Mouse (Mus musculus) gastrocnemius, adult 2 months (tissue): ENCODE measurements around the gene Aldh8a1. TPM values are rescaled to one million over a fixed set of nuclear protein-coding genes. Genes with fewer than 3 reads are reported as not detected.

Experiments
- DNase-seq: peaks from one replicate; pipeline ENCODE4 v3.0.0; 2022
- H3K27ac ChIP-seq: fragments of 200-600 bp; 2 replicates; pipeline ENCODE4 v1.8.1; 2022; ENCODE audit warnings: mild to moderate bottlenecking
- H3K4me3 ChIP-seq: fragments of 200-600 bp; 2 replicates; pipeline ENCODE4 v1.8.1; 2022; ENCODE audit warnings: mild to moderate bottlenecking, moderate library complexity
- CTCF ChIP-seq: fragments of 200-600 bp; IDR thresholded peaks from 2 replicates; pipeline ENCODE4 v1.8.1; 2022; ENCODE audit warnings: antibody characterized with exemption, mild to moderate bottlenecking, moderate library complexity
- intact Hi-C: fragments of 180-260 bp; cut with DNase I; formaldehyde crosslinking; loops from one replicate; pipeline ENCODE4 v1.15.1; 2025
- total RNA-seq, 2 experiments: library from RNA; stranded (reverse); gene quantifications; 2 replicates each; pipeline ENCODE4 v1.2.3; 2021

Gene Aldh8a1
- total RNA-seq, 2 experiments from 2014 or later = not detected

DNA sequence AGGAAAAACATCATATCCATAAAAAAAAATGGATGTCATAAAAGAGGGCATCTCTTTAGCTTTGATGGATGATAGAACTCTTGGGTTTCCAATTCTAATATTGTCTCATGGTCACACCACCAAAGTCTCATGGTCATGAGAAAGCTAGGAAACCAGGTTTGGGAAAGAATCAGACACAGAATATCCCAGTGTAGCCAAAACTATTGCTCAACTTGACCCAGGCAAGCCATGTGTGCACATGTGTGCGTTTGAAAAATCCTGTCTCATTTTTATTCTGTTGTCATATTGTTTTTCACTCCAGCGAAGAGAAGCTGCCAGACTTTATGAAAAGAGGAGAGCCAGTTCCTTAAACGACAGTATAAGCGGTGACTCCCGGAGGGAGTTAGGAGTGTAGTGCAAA lies 33.6 kb downstream of the Aldh8a1 start:
- no peak for DNase-seq
- Histone ChIP-seq H3K4me3 (no peak overlapping the region), H3K27ac (no peak overlapping the region)
- intact Hi-C loops = no loop called here
- no peak for TF ChIP-seq CTCF

DNA sequence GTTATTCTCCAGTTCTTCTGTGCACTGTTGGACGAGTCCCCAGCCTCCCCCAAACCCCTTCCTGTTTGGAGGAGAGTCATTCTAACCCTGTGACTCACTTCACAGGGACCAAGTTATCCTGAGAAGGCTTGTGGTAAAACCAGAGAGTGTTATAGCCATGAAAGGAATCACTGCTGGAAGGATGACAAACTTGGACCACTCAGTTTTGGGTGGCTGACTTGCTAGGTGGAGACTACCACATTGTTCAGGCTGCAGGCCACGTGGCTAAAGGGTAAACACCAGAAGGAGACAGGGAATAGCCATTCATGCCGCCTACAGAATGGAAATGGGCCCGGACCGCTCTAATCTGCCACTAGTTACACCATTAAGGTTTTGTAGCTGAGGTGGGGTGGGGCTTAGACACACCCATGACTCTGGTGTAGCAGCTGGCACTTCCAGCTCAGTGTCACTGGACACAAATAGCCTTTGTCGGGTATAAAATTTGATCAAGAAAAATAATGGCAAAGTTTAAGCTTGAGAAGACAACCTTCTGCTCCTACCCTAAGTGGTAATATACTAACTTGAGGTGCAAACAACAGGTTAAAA lies 34.6 kb downstream of the Aldh8a1 start:
- Histone ChIP-seq H3K27ac (no peak overlapping the region), H3K4me3 (no peak overlapping the region)
- intact Hi-C loops = no loop called here
- TF ChIP-seq CTCF = no peak
- no peak for DNase-seq

DNA sequence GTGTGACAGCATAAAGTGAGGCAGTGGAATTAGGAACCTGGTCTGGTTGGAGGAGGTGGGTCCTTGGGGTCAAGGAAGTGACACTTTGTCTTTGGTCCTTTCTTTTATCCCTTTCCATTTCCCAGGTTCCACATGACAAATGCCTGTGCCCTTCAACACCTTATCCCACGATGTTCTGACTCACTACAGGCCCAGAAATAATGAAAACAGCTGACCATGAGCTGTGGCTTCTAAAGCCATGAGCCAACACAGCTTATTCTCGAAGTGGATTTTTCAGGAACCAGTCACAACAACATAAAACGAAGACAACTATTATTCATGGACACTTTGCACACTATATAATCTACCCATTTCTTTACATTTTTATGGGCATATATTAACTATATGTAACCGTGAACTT lies 37.9 kb downstream of the Aldh8a1 start:
- no peak for TF ChIP-seq CTCF
- intact Hi-C loops = no loop called here
- Histone ChIP-seq H3K27ac (no peak overlapping the region), H3K4me3 (no peak overlapping the region)
- DNase-seq = no peak

DNA sequence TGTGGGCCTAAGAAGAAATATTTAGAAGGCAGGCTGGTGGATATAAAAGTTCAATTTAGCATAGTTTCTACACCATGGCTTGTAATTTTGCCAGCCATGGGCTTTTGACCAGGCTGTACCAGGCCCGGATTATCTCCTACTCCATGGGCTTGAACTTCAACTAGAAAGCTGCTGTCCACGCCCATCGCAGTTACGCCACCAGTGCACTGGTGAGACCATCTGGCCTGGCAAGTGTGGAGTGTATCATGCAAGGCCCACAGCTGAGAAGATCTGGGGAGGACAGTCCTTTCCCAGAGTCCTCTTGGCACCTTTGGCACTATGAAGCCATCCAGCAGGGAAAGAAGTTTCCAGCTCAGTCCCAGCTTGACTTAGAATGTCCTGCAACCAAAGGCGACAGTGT lies 39.1 kb downstream of the Aldh8a1 start:
- intact Hi-C loops = no loop called here
- TF ChIP-seq CTCF = no peak
- H3K4me3 ChIP-seq = no peak overlapping the region
- DNase-seq = no peak
- no peak overlapping the region for H3K27ac ChIP-seq

DNA sequence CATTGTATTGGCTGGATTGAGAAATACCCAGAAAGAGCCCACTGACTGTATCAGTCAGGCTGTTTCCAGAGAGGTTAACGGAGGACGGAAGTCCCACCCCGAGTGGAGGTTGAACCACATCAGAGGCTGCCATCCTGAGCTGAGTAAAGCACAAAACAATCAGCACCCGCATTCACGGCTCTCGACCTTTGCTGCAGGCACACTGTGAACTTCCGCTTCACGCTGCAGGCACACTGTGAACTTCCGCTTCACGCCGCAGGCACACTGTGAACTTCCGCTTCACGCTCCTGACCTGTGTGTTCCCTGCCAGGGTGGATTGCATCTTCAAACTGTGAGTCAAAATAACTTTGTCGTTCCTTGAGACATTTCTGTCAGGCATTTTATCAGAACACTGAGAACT lies 42.1 kb downstream of the Aldh8a1 start:
- Histone ChIP-seq H3K4me3 (no peak overlapping the region), H3K27ac (no peak overlapping the region)
- no peak for DNase-seq
- no peak for TF ChIP-seq CTCF
- intact Hi-C loops = loop anchor here (2.0 kb wide), 1 partner anchor 34 kb away; no protein-coding TSS in a partner anchor

DNA sequence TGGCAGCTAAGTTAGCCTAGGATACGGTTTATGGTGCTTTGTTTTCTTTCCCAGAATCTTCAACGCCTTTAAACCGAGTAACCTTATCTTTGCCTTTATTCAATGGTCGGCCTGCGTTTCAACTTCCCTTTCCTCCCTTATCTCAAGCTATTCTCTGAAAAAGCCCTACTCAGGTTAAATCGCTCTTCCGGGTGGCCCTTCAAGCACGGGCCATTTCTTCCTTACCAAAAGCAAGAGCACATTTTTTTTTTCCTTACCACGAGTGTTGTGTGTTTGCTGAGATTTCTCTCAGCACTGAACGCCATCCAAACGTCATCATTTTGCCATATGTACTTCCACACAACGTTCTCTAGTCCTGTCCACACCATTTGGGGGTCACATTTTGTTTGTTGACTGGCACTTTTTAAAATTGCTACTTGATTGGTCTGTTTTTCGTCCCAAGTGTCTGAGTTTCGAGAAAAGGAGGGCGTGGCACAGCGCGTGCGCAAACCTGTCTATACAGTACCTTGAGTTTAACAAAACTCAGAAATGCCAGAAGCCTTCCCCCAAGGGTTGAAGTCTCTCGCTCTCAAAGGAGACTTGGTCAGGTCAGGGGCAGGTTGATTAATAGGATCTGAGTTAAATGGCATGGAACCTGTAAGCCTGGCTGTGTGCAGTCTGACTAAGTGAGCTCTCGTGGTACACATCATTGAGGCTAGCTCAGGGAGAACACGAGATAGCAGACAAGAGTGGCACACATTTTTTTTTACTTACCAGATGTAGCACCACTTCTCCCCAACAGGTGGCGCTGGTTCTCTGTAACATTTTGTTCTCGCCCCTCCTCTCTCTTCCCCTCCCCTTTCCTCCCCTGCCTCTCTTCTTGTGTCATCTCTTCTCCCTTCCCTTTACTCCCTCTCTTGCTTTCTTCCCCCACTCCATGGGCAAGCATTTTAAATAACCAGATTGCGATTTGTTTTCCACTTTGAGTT lies 43.6 kb downstream of the Aldh8a1 start:
- H3K27ac ChIP-seq = no peak overlapping the region
- peak; percentile 71 for TF ChIP-seq CTCF
- H3K4me3 ChIP-seq = no peak overlapping the region
- intact Hi-C loops = loop anchor here (2.0 to 5.0 kb wide), 2 partner anchors 42 to 590 kb away; no protein-coding TSS in a partner anchor
- peak; percentile 64 for DNase-seq

DNA sequence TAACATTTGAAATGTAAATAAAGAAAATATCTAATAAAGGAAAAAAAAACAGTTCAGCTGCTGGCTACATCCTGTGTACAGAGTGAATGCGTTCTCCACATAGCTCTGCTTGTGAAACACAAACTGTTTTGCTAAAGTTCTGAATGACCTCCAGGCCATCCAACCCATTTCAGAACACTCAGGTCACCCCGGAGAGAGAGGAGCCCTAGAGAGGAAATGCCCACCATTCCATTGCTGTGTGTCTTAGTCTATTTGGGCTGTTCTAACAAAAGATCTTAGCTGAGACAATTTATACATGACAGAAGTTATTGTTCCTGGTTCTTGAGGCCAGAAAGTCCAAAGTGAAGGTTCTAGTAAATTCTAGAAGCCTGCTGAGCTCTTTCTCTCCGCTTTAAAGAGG lies 49.4 kb downstream of the Aldh8a1 start:
- intact Hi-C loops = no loop called here
- no peak for TF ChIP-seq CTCF
- no peak overlapping the region for H3K27ac ChIP-seq
- no peak for DNase-seq
- no peak overlapping the region for H3K4me3 ChIP-seq

DNA sequence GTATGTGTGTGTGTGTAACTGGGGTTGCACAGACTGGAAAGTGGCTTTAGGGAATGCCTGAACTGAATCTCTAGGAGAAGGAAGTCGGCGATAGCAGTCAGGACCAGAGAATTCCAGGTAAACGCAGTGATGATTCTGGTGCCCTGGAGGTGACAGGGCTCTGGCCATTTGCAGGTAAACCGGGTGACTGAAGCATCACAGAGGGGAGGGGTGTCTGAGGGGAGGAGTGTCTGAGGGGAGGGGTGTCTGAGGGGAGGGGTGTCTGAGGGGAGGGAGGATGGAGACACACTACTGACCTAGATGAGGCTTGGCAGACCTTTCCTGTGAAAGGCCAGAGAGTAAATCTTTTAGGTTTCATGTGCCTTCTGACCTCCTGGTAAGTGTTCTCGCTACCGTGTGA lies 50.9 kb downstream of the Aldh8a1 start:
- no peak for DNase-seq
- no peak overlapping the region for H3K4me3 ChIP-seq
- TF ChIP-seq CTCF = no peak
- intact Hi-C loops = no loop called here
- H3K27ac ChIP-seq = no peak overlapping the region

DNA sequence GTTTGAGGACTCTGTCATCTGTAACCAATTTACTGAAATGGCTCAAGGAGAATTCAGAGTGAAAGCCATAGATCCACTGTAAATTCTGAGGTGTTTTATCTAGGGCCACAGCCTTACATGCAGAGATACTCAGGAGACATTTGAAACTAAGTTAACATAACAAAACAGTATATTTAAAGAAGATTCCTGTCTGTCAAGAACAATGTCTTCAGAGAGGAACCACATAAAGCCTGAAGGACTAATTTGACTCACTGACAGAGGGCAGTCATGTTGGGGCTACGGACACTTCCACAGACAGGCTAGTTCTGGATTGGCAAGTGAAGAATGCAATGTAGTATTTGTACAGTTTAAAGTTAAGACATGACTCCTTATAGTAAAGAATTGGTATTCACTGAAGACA lies 62.2 kb downstream of the Aldh8a1 start:
- no peak for TF ChIP-seq CTCF
- Histone ChIP-seq H3K27ac (no peak overlapping the region), H3K4me3 (no peak overlapping the region)
- intact Hi-C loops = no loop called here
- DNase-seq = no peak

DNA sequence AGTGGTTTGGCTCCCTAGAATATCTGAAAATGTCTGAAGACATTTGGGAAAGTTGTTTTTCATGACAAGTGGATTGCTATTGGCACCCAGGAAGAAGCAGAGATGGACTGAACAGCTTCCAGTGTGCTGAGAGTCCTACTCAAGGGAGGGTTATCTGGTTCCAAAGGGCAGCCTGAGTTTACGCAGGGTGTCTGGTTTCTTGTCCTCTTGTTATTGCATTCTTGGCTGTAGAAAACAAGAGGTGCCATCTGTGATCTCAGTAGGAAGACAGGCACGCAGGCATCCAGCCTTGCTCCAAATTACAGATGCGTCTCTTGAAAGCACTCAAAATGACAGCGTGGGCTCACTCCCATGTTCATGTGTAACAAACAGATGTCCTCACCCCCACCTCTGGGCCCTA lies 63.9 kb downstream of the Aldh8a1 start:
- intact Hi-C loops = no loop called here
- TF ChIP-seq CTCF = no peak
- Histone ChIP-seq H3K4me3 (no peak overlapping the region), H3K27ac (no peak overlapping the region)
- no peak for DNase-seq

DNA sequence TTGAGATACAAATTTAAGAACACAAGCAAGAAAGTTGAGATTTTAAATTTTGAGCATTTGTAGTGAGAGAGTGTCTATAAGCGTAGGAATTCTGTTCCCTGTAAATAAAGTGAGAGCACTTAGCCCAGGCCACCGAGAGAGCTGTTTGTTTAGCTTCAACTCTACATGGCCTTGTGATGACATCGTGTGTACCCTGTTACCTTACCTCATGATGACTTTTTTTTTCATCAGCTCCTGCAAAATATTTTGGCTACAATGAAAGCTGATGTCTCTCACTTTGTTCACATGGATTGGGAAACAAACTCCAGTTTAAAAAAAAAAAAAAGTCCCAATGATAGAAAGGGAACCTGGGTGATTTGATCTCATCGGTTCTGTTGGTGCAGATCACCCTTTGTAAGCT lies 64.6 kb downstream of the Aldh8a1 start:
- intact Hi-C loops = no loop called here
- H3K27ac ChIP-seq = no peak overlapping the region
- DNase-seq = no peak
- no peak overlapping the region for H3K4me3 ChIP-seq
- TF ChIP-seq CTCF = no peak

DNA sequence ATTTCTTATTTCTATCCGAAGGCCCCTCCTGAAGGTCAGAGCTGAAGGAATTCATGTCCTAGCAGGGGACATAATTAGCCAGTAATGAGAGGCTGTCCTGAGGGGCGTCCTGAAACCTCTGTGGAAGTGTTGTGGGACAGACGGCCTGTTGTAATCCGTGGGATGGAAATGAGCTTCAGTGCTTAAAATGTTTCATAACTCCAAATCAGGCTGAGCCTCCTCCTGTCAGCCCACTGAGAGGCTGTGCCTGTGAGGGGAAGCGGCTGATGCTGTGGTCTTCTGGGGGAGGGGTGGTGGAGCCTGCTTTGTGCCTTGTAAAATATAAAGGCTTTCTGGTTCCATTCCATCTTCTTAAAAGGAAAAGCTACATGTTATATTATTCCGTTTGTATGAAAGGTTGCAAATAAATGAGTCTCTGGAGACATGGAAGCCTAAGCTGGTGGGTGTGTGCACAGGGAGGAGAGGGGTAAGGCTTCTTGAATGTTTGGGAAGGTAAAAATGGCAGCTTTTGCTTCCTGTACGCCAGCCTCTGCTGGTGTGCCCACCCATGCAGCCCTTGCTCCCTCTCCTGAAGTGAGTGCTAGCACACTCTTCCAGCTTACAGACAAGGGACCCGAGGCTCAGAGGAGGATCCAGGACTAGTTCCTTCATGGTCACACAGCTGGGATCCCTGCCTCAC lies 66.7 kb downstream of the Aldh8a1 start:
- intact Hi-C loops = no loop called here
- Histone ChIP-seq H3K4me3 (no peak overlapping the region), H3K27ac (no peak overlapping the region)
- no peak for DNase-seq
- no peak for TF ChIP-seq CTCF

DNA sequence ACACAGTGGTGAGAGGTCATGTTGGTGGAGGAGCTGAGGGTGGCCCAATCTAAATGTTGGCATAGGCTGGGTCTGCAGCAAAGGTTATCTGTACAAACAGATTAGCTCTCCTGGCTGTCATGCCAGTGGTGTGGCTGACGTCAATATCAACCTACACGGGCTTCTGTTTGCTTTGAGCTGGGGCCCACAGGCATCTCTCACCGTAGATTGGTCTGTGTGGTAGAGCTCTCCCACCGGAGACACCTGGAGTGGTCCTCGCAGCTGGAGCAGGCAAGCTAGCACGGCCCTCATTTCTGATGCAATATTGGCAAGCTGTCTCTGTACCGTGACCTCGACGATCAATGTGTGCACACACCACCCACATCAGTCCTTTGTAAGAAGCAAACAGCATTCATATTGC lies 67.3 kb downstream of the Aldh8a1 start:
- no peak for TF ChIP-seq CTCF

More for the DNA sequence above, 67.3 kb downstream of the Aldh8a1 start:
- no peak for DNase-seq
- H3K27ac ChIP-seq = no peak overlapping the region
- no peak overlapping the region for H3K4me3 ChIP-seq
- intact Hi-C loops = no loop called here

Other genes with a start within 250 kb of the Aldh8a1 start
- not detected for gene Myb, start 216.3 kb upstream of the Aldh8a1 start, total RNA-seq
- gene Hbs1l, start 81.3 kb upstream of the Aldh8a1 start, total RNA-seq = 10 to 100 TPM; 63.3 to 64.3 TPM
- gene 1700020N01Rik, start 215.9 kb downstream of the Aldh8a1 start, total RNA-seq = not detected